Mouse (Mus musculus): ENCODE measurements around the gene Rasa4. TPM values are rescaled to one million over a fixed set of nuclear protein-coding genes. Genes with fewer than 3 reads are reported as not detected.

The Rasa4 gene
- polyA plus RNA-seq, 1 experiment from 2014 or later = 5.9 TPM

- H3K27me3 ChIP-seq (ENCODE audit: control insufficient read depth, insufficient read depth, low read length) = no peaks in the 10 kb centered on the region
- DNase-seq (ENCODE audit: low spot score, missing footprints) = peak; percentile 100
- H3K4me1 ChIP-seq (ENCODE audit: control insufficient read depth, insufficient read depth, low read length) = peaks cover 15% of the 10 kb centered on the region
- ATAC-seq (ENCODE audit: low FRiP score) = peak; percentile 95
- peak within 1 kb of the TSS; percentile 83 for H3K9ac ChIP-seq (ENCODE audit: low read length)
- H3K27ac ChIP-seq (ENCODE audit: low read depth, low read length) = no peak within 1 kb of the TSS
- H3K4me2 ChIP-seq = peak within 1 kb of the TSS; percentile 92
- H3K9me3 ChIP-seq (ENCODE audit: control insufficient read depth, low read length) = no peaks in the 10 kb centered on the region
- peaks cover 9% of the 10 kb centered on the region for H3K36me3 ChIP-seq (ENCODE audit: control insufficient read depth, insufficient read depth, low read length)
- peak within 1 kb of the TSS; percentile 91 for H3K4me3 ChIP-seq (ENCODE audit: low read depth, low read length)
- WGBS = 4% methylated on average over 42 of the region's 42 CpGs
Observed at GRCm38 (mm10) chr5:136115891-136116783, 32.4 kb downstream of the Rasa4 start, which contains the start of gene Polr2j. Polr2j (plus strand) TSS chr5:136116631.

- Histone ChIP-seq H3K4me2 (peak overlapping the region; percentile 92), H3K4me3 (ENCODE audit: low read depth, low read length) (peak overlapping the region; percentile 91), H3K9me3 (ENCODE audit: control insufficient read depth, low read length) (no peaks in the 10 kb centered on the region), H3K27ac (ENCODE audit: low read depth, low read length) (no peak overlapping the region), H3K36me3 (ENCODE audit: control insufficient read depth, insufficient read depth, low read length) (peaks cover 12% of the 10 kb centered on the region), H3K9ac (ENCODE audit: low read length) (peak overlapping the region; percentile 83), H3K4me1 (ENCODE audit: control insufficient read depth, insufficient read depth, low read length) (peaks cover 15% of the 10 kb centered on the region), H3K27me3 (ENCODE audit: control insufficient read depth, insufficient read depth, low read length) (no peaks in the 10 kb centered on the region)
- 0% methylated on average over 22 of the region's 22 CpGs for WGBS
- DNase-seq (ENCODE audit: low spot score, missing footprints) (no peak), ATAC-seq (ENCODE audit: low FRiP score) (peak; percentile 71)
Observed at GRCm38 (mm10) chr5:136116784-136117112, 33.0 kb downstream of the Rasa4 start.

DNA sequence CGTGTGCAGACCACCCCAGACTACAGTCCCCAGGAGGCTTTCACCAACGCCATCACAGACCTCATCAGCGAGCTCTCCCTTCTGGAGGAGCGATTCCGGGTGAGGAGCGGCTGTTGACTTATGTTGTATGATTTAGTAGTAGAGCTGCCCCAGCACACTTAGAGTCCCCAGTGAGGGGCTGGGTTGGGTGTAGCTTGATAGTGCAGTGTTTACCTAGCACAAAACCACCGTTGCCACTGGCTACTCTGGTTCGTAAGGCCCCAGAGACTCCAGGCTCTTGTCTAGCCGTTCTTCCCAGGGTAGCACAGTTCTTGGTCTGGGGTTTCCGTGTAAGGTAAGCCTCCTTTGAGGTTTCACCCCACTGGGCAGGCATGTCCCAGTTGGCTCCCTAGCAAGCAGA, 38.4 kb downstream of the Rasa4 start:
- H3K36me3 ChIP-seq (ENCODE audit: control insufficient read depth, insufficient read depth, low read length) = peaks cover 32% of the 10 kb centered on the region
- peaks cover 7% of the 10 kb centered on the region for H3K4me1 ChIP-seq (ENCODE audit: control insufficient read depth, insufficient read depth, low read length)

GRCm38 (mm10) chr5:136135571-136136291, 52.0 kb downstream of the Rasa4 start, which contains the start of the genes Lrwd1 and Alkbh4:
Lrwd1 (minus strand) TSS chr5:136136074.
Alkbh4 (plus strand) TSS chr5:136136146.
- WGBS = under 1% methylated on average over 60 of the region's 60 CpGs
- Histone ChIP-seq H3K4me2 (peak within 1 kb of the TSS; percentile 73), H3K9ac (ENCODE audit: low read length) (peak within 1 kb of the TSS; percentile 82), H3K36me3 (ENCODE audit: control insufficient read depth, insufficient read depth, low read length) (peaks cover 18% of the 10 kb centered on the region), H3K27ac (ENCODE audit: low read depth, low read length) (no peak within 1 kb of the TSS), H3K9me3 (ENCODE audit: control insufficient read depth, low read length) (no peaks in the 10 kb centered on the region), H3K4me1 (ENCODE audit: control insufficient read depth, insufficient read depth, low read length) (peaks cover 10% of the 10 kb centered on the region), H3K4me3 (ENCODE audit: low read depth, low read length) (peak within 1 kb of the TSS; percentile 73), H3K27me3 (ENCODE audit: control insufficient read depth, insufficient read depth, low read length) (no peaks in the 10 kb centered on the region)
- ATAC-seq (ENCODE audit: low FRiP score) = peak; percentile 94
- DNase-seq (ENCODE audit: low spot score, missing footprints) = peak; percentile 99

More for the DNA sequence above, 38.4 kb downstream of the Rasa4 start:
- Histone ChIP-seq H3K4me2 (no peak overlapping the region), H3K27ac (ENCODE audit: low read depth, low read length) (no peak overlapping the region), H3K27me3 (ENCODE audit: control insufficient read depth, insufficient read depth, low read length) (no peaks in the 10 kb centered on the region), H3K9ac (ENCODE audit: low read length) (no peak overlapping the region), H3K9me3 (ENCODE audit: control insufficient read depth, low read length) (no peaks in the 10 kb centered on the region), H3K4me3 (ENCODE audit: low read depth, low read length) (no peak overlapping the region)
- DNase-seq (ENCODE audit: low spot score, missing footprints) (no peak), ATAC-seq (ENCODE audit: low FRiP score) (no peak)
- 89% methylated on average over 10 of the region's 10 CpGs for WGBS

- Histone ChIP-seq H3K4me3 (ENCODE audit: low read depth, low read length) (peak overlapping the region; percentile 73), H3K9ac (ENCODE audit: low read length) (peak overlapping the region; percentile 66), H3K27ac (ENCODE audit: low read depth, low read length) (no peak overlapping the region), H3K9me3 (ENCODE audit: control insufficient read depth, low read length) (no peaks in the 10 kb centered on the region), H3K4me1 (ENCODE audit: control insufficient read depth, insufficient read depth, low read length) (peaks cover 10% of the 10 kb centered on the region), H3K36me3 (ENCODE audit: control insufficient read depth, insufficient read depth, low read length) (peaks cover 23% of the 10 kb centered on the region), H3K4me2 (peak overlapping the region; percentile 73), H3K27me3 (ENCODE audit: control insufficient read depth, insufficient read depth, low read length) (no peaks in the 10 kb centered on the region)
- DNase-seq (ENCODE audit: low spot score, missing footprints) (no peak), ATAC-seq (ENCODE audit: low FRiP score) (0 out of 2 replicates have a peak, but pooled peaks have one; percentile 7)
- WGBS = 10% methylated on average over 20 of the region's 20 CpGs
Observed at GRCm38 (mm10) chr5:136136292-136136990, 52.7 kb downstream of the Rasa4 start.

DNA sequence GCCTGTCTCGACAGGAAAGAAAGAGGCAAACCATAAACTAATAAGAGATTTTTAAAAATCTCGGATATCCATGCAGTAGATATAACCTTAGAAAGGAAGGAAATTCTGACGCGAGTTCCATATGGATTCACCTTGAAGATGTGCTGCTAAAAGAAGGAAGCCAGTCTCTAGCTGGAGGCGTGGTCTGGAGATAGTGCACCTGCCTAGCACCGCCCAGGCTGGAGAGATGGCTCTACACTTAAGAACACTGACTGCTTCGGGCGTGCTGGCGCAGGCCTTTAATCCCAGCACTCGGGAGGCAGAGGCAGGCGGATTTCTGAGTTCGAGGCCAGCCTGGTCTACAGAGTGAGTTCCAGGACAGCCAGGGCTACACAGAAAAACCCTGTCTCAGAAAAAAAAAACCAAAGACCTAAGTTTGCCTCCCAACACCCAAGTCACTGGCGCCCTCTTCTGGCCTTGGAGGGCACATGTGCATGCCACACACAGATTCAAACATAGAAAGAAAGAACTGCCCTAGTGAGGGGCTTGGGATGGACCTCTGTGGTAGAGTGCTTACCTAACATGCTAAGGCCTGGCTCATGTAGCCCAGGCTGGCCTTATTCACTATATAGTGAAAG, 54.0 kb downstream of the Rasa4 start:
- no peak overlapping the region for H3K4me3 ChIP-seq (ENCODE audit: low read depth, low read length)
- no peaks in the 10 kb centered on the region for H3K9me3 ChIP-seq (ENCODE audit: control insufficient read depth, low read length)
- no peak overlapping the region for H3K27ac ChIP-seq (ENCODE audit: low read depth, low read length)
- H3K9ac ChIP-seq (ENCODE audit: low read length) = no peak overlapping the region
- H3K4me2 ChIP-seq = no peak overlapping the region
- WGBS = 75% methylated on average over 13 of the region's 13 CpGs
- H3K27me3 ChIP-seq (ENCODE audit: control insufficient read depth, insufficient read depth, low read length) = no peaks in the 10 kb centered on the region
- DNase-seq (ENCODE audit: low spot score, missing footprints) = peak; percentile 89
- peaks cover 25% of the 10 kb centered on the region for H3K36me3 ChIP-seq (ENCODE audit: control insufficient read depth, insufficient read depth, low read length)
- H3K4me1 ChIP-seq (ENCODE audit: control insufficient read depth, insufficient read depth, low read length) = peaks cover 10% of the 10 kb centered on the region
- ATAC-seq (ENCODE audit: low FRiP score) = no peak

GRCm38 (mm10) chr5:136139393-136139792, 55.7 kb downstream of the Rasa4 start:
- 96% methylated on average over 13 of the region's 13 CpGs for WGBS
- Histone ChIP-seq H3K4me2 (no peak overlapping the region), H3K4me3 (ENCODE audit: low read depth, low read length) (no peak overlapping the region), H3K9ac (ENCODE audit: low read length) (no peak overlapping the region), H3K36me3 (ENCODE audit: control insufficient read depth, insufficient read depth, low read length) (peaks cover 20% of the 10 kb centered on the region), H3K4me1 (ENCODE audit: control insufficient read depth, insufficient read depth, low read length) (peaks cover 10% of the 10 kb centered on the region), H3K27ac (ENCODE audit: low read depth, low read length) (no peak overlapping the region), H3K9me3 (ENCODE audit: control insufficient read depth, low read length) (no peaks in the 10 kb centered on the region), H3K27me3 (ENCODE audit: control insufficient read depth, insufficient read depth, low read length) (no peaks in the 10 kb centered on the region)
- DNase-seq (ENCODE audit: low spot score, missing footprints) = no peak
- ATAC-seq (ENCODE audit: low FRiP score) = no peak

DNA sequence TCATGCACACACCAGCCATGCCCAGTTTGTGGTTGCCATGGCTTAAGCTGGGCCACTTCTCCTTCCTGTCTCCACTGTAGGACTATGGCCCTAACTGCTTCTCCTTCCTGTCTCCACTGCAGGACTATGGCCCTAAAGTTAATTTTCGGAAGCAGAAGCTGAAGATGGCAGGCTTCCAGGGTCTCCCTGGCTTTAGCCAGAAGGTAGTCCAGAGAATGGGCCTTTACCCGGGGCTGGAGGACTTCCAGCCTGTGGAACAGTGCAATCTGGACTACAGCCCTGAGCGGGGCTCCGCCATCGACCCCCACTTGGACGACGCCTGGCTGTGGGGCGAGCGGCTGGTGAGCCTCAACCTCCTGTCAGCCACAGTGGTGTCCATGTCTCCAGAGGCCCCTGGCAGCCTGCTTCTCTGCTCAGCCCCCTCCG, 56.4 kb downstream of the Rasa4 start:
- DNase-seq (ENCODE audit: low spot score, missing footprints) = no peak
- peaks cover 5% of the 10 kb centered on the region for H3K4me1 ChIP-seq (ENCODE audit: control insufficient read depth, insufficient read depth, low read length)
- no peaks in the 10 kb centered on the region for H3K9me3 ChIP-seq (ENCODE audit: control insufficient read depth, low read length)
- H3K36me3 ChIP-seq (ENCODE audit: control insufficient read depth, insufficient read depth, low read length) = peaks cover 20% of the 10 kb centered on the region
- no peak overlapping the region for H3K9ac ChIP-seq (ENCODE audit: low read length)
- H3K27me3 ChIP-seq (ENCODE audit: control insufficient read depth, insufficient read depth, low read length) = no peaks in the 10 kb centered on the region
- no peak overlapping the region for H3K4me2 ChIP-seq
- ATAC-seq (ENCODE audit: low FRiP score) = no peak
- H3K4me3 ChIP-seq (ENCODE audit: low read depth, low read length) = no peak overlapping the region
- 91% methylated on average over 10 of the region's 10 CpGs for WGBS
- H3K27ac ChIP-seq (ENCODE audit: low read depth, low read length) = no peak overlapping the region
